Mouse (Mus musculus) CH12.LX (cell line): Measurements from ENCODE around the gene Adgrg6.

Experiments used
- CTCF ChIP-seq, 2 experiments: IDR thresholded peaks in 1 of 2; conservative IDR thresholded peaks in 1 of 2; 2 replicates each; pipeline ENCODE4 v1.5.1; 2011 to 2012; ENCODE audit warnings: low read depth in 2 of 2, low read length in 2 of 2, improper control_type of control experiment in 1 of 2, inconsistent platforms in 1 of 2, mild to moderate bottlenecking in 1 of 2, moderate library complexity in 1 of 2
- ETS1 ChIP-seq: conservative IDR thresholded peaks from 2 replicates; pipeline ENCODE4 v1.6.1; 2012; ENCODE audit warnings: low read depth, mild to moderate bottlenecking, inconsistent platforms, low read length, improper control_type of control experiment, moderate library complexity
- JUN ChIP-seq: IDR thresholded peaks from 2 replicates; pipeline ENCODE4 v1.6.1; 2011; ENCODE audit warnings: low read depth, mild to moderate bottlenecking, low read length, improper control_type of control experiment, moderate library complexity; ENCODE audit not compliant: insufficient read depth
- JUND ChIP-seq: conservative IDR thresholded peaks from 2 replicates; pipeline ENCODE4 v1.6.1; 2011; ENCODE audit warnings: low read depth, low read length, improper control_type of control experiment
- MAFK ChIP-seq: IDR thresholded peaks from 2 replicates; pipeline ENCODE4 v1.6.1; 2011; ENCODE audit warnings: low read length, improper control_type of control experiment; ENCODE audit not compliant: insufficient replicate concordance
- MAX ChIP-seq: IDR thresholded peaks from 2 replicates; pipeline ENCODE4 v1.6.1; 2011; ENCODE audit warnings: low read length, improper control_type of control experiment
- MEF2A ChIP-seq: IDR thresholded peaks from 2 replicates; pipeline ENCODE4 v1.6.1; 2014; ENCODE audit warnings: low read depth, mild to moderate bottlenecking, inconsistent platforms, low read length, improper control_type of control experiment, borderline replicate concordance
- NRF1 ChIP-seq: IDR thresholded peaks from 2 replicates; pipeline ENCODE4 v1.6.1; 2014; ENCODE audit warnings: low read depth, mild to moderate bottlenecking, inconsistent platforms, low read length, improper control_type of control experiment, moderate library complexity
- SMC3 ChIP-seq: IDR thresholded peaks from 2 replicates; pipeline ENCODE4 v1.6.1; 2011; ENCODE audit warnings: low read depth, low read length, improper control_type of control experiment

GRCm38 (mm10) chr10:14474541-14475305, 70.7 kb downstream of the Adgrg6 start:
- no peak for TF ChIP-seq MEF2A
- TF ChIP-seq NRF1: no peak
- no peak for TF ChIP-seq CTCF (conservative IDR thresholded peaks at IDR 0.05 in 1 of 2, IDR thresholded peaks at IDR 0.05 in 1 of 2; ENCODE audit: low read depth in 2 of 2, low read length in 2 of 2)
- TF ChIP-seq MAFK: peak; percentile 82
- TF ChIP-seq MAX: no peak
- TF ChIP-seq ETS1: no peak
- no peak for TF ChIP-seq JUND
- no peak for TF ChIP-seq SMC3
- no peak for TF ChIP-seq JUN
